Mouse (Mus musculus) forebrain, embryonic 10.5 days (tissue): ENCODE results near the gene Snx29. TPM values are rescaled to one million over a fixed set of nuclear protein-coding genes. Genes with fewer than 3 reads are reported as not detected.

Source experiments
- DNase-seq: peaks from one replicate; pipeline ENCODE4 v3.0.0-alpha.2; 2017; ENCODE audit warnings: low spot score; ENCODE audit errors: extremely low spot score
- H3K27ac ChIP-seq: fragments of 300-500 bp; sonication (generic); 2 replicates; pipeline ENCODE4 v1.5.1; 2016; ENCODE audit warnings: mild to moderate bottlenecking
- H3K27me3 ChIP-seq: fragments of 300-500 bp; sonication (generic); 2 replicates; pipeline ENCODE4 v1.6.1; 2016; ENCODE audit warnings: mild to moderate bottlenecking; ENCODE audit not compliant: poor library complexity, severe bottlenecking
- H3K36me3 ChIP-seq: fragments of 300-500 bp; sonication (generic); replicated peaks from 2 replicates; pipeline ENCODE4 v1.6.1; 2016; ENCODE audit warnings: mild to moderate bottlenecking, moderate library complexity
- H3K4me1 ChIP-seq: fragments of 300-500 bp; sonication (generic); 2 replicates; pipeline ENCODE4 v1.6.1; 2016
- H3K4me3 ChIP-seq: fragments of 300-500 bp; sonication (generic); 2 replicates; pipeline ENCODE4 v1.5.1; 2016; ENCODE audit warnings: mild to moderate bottlenecking, moderate library complexity
- H3K9me3 ChIP-seq: fragments of 300-500 bp; sonication (generic); 2 replicates; pipeline ENCODE4 v1.6.1; 2016; ENCODE audit warnings: mild to moderate bottlenecking, moderate library complexity
- WGBS: fragments of 180-500 bp; shearing (Covaris S2); methylation state at CpG from one replicate; pipeline ENCODE4 v1.1.7; 2016; 5-methylcytosine and 5-hydroxymethylcytosine counted together
- polyA plus RNA-seq: library from polyadenylated mRNA; unstranded; fragments of >200 nt; fragmentation: Nextera tagmentation; extraction: Ambion mirVana; gene quantifications from 2 replicates; pipeline ENCODE4 v1.2.1, GENCODE M21; 2016

The Snx29 gene
- polyA plus RNA-seq, 1 experiment from 2014 or later = 9.8 TPM

DNA sequence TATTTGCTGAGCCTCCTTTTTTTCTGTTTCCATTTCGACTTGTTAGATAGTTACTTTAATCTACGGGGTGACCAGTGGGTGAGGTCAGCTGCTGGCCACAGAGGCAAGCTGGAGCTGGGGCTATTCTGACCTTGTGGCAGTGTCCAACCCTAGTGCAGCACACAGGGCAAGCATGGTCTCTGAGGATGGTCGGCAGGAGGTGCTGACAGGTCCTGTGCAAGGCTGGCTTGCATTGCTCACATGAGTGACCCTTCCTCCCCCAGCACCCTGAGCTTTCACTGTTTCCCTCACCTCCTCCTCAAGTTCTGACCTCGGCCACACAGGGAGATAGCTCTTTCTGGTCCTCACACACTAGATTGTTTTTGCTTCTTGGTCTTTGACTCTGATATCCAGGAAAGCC lies 46.5 kb downstream of the Snx29 start:
- Histone ChIP-seq H3K4me3 (no peak overlapping the region), H3K9me3 (no peaks in the 10 kb centered on the region), H3K27me3 (no peaks in the 10 kb centered on the region), H3K4me1 (peaks cover 14% of the 10 kb centered on the region), H3K36me3 (no peaks in the 10 kb centered on the region), H3K27ac (peak overlapping the region; percentile 44)
- 50% methylated on average over 4 of the region's 4 CpGs for WGBS
- no peak for DNase-seq

DNA sequence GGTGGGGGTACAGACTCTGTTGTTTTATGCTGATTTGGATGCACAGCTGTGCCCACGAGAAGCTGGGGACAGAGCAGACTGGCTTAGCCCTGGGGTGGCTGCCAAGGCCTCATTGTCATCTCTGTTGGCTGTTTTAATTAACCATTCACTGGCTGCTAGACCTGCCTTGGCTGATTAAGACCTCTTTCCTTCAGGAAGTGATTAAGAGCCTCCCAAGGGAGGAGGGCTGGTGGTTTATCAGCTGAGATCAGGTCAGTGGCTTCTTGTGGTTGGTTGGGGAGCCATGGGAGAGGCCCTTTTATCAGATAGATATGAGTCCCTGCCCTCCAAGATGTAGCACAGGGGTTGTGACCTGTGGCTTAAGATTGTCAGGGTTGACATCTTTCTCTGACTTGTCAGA lies 46.9 kb downstream of the Snx29 start:
- Histone ChIP-seq H3K4me3 (no peak overlapping the region), H3K4me1 (peaks cover 14% of the 10 kb centered on the region), H3K27me3 (no peaks in the 10 kb centered on the region), H3K9me3 (no peaks in the 10 kb centered on the region), H3K36me3 (no peaks in the 10 kb centered on the region), H3K27ac (peak overlapping the region; percentile 44)
- WGBS = 3% methylated on average over 1 of the region's 1 CpGs
- DNase-seq = no peak

DNA sequence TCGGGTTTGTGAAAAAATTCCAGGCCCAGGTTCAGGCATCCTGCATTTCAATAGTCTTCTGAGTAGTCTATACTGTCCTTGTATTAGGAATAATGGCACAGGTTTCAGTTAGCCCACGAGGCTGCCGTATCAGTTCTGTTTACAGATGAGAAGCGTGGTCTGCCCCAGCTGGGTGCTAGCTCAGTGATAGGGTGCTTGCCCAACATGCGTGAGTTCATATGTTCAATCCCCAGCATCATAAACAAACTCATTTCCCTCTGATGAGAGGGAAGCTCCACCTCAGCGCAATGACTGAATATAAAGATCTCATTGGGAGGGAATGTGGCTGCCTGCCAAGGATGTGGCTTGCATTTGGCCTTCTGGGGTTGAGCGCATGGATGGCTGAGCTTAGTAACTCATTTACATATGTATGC lies 47.4 kb downstream of the Snx29 start:
- Histone ChIP-seq H3K36me3 (no peaks in the 10 kb centered on the region), H3K27ac (no peak overlapping the region), H3K27me3 (no peaks in the 10 kb centered on the region), H3K9me3 (no peaks in the 10 kb centered on the region), H3K4me1 (peaks cover 14% of the 10 kb centered on the region), H3K4me3 (no peak overlapping the region)
- 80% methylated on average over 7 of the region's 7 CpGs for WGBS
- DNase-seq = no peak

DNA sequence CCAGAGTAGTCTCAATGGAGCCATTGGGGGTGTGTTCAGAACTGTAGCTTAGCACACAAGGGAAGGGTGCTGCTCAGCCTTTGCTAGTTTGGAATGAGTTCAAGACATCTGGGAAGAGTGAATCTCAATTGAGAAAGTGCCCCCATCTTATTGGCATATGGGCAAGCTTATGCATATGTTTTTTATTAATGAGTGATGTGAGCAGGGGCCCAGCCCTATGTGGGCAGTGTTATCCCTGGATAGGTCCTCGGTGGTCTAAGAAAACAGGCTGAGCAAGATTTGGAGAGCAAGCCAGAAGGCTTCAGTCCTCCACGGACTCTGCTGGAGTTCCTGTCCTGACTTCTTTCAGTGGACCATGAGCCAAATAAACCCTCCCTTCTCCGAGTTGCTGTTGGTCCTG lies 56.6 kb downstream of the Snx29 start:
- Histone ChIP-seq H3K9me3 (no peaks in the 10 kb centered on the region), H3K36me3 (no peaks in the 10 kb centered on the region)
- WGBS = 79% methylated on average over 3 of the region's 3 CpGs

DNA sequence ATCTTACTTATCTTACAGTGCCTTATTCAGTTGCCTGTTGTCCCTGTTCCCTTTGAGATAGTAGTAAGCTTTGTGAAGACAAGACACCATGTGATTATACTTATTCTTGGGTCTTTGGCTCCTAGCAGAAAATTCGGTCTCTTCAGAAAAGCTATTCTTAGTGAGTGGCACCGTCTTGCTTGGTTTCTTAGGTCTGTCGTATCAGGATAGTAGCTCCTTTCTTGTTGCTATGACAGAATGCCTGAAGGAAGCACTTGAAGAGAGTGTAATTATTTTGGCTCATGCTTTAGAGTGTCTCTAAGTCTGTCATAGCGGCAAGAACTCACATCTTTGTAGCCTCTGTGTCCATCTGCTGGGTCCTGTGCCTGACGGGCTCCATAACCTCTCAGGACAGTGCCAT lies 57.3 kb downstream of the Snx29 start:
- H3K4me1 ChIP-seq = 0 out of 2 replicates have a peak, but pooled peaks cover 1% of the 10 kb centered on the region
- WGBS = 93% methylated on average over 5 of the region's 5 CpGs
- H3K27ac ChIP-seq = no peak overlapping the region
- no peak for DNase-seq
- no peak overlapping the region for H3K4me3 ChIP-seq
- no peaks in the 10 kb centered on the region for H3K27me3 ChIP-seq
- H3K9me3 ChIP-seq = no peaks in the 10 kb centered on the region
- no peaks in the 10 kb centered on the region for H3K36me3 ChIP-seq

More for the DNA sequence above, 56.6 kb downstream of the Snx29 start:
- no peaks in the 10 kb centered on the region for H3K4me1 ChIP-seq
- H3K27me3 ChIP-seq = no peaks in the 10 kb centered on the region
- no peak overlapping the region for H3K4me3 ChIP-seq
- H3K27ac ChIP-seq = no peak overlapping the region
- DNase-seq = no peak

DNA sequence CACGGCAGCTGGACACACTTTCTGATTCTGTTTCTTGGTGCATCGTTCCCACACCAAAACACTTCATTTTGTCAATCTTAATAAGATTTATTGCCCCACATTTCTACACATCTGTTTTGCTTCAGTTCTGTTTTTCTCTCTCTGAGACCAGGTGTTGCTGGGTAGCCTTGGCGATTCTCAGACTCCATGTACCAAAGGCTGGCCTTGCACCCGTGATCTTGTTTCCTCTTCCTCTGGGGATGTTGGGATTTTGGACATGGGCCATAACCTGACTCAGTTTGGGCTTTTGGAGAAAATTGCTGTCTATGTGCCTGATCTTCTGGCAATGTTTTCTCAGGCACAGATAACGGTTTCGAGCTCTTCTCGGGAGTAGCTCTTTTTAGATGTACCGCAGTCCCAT lies 58.2 kb downstream of the Snx29 start:
- DNase-seq = no peak
- Histone ChIP-seq H3K27me3 (no peaks in the 10 kb centered on the region), H3K4me1 (0 out of 2 replicates have a peak, but pooled peaks cover 3% of the 10 kb centered on the region), H3K36me3 (no peaks in the 10 kb centered on the region), H3K9me3 (no peaks in the 10 kb centered on the region), H3K27ac (no peak overlapping the region), H3K4me3 (no peak overlapping the region)
- 89% methylated on average over 8 of the region's 8 CpGs for WGBS

DNA sequence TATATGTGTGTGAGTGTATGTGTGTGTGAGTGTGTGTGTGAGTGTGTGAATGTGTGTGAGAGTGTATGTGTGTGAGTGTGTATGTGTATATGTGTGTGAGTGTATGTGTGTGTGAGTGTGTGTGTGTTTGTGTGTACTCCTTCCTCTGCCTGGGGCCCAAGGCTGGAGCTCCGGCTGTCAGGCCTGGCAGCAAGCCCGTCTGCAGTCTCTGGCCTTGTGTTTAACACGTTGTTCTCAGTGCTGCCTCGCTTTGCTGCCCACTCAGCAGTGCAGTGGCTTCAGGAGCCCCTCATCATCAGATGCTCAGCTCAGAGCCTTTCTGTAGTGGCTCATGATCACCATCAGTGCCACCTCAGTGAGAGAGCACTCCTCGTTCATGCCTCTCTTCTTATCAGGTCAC lies 61.7 kb downstream of the Snx29 start:
- Histone ChIP-seq H3K9me3 (no peaks in the 10 kb centered on the region), H3K27ac (no peak overlapping the region)
- 83% methylated on average over 5 of the region's 5 CpGs for WGBS

DNA sequence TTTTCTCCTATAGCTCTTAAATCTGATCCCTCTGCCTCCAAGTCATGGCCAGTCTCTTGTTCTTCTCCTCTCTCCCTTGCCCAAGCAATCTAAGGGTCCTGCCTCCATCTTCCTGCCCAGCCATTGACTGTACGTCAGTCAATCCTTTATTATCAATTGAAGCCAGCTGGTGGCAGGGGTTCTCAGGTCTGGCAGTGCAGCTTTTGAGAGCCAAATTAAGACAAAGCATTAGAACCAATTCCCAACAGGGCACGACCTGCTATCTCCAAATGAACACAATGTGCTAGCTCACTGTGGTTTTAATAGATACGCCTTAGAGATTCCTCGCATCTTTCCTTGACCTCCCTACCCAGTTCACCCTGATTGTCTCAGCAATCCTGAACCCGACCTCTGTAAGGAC lies 62.4 kb downstream of the Snx29 start:
- H3K4me1 ChIP-seq = 0 out of 2 replicates have a peak, but pooled peaks cover 3% of the 10 kb centered on the region
- H3K27ac ChIP-seq = no peak overlapping the region
- H3K27me3 ChIP-seq = no peaks in the 10 kb centered on the region
- WGBS = 70% methylated on average over 5 of the region's 5 CpGs
- DNase-seq = no peak
- H3K36me3 ChIP-seq = no peaks in the 10 kb centered on the region
- no peaks in the 10 kb centered on the region for H3K9me3 ChIP-seq
- H3K4me3 ChIP-seq = no peak overlapping the region

More for the DNA sequence above, 61.7 kb downstream of the Snx29 start:
- Histone ChIP-seq H3K4me3 (no peak overlapping the region), H3K4me1 (0 out of 2 replicates have a peak, but pooled peaks cover 3% of the 10 kb centered on the region), H3K27me3 (no peaks in the 10 kb centered on the region), H3K36me3 (no peaks in the 10 kb centered on the region)
- DNase-seq = no peak

DNA sequence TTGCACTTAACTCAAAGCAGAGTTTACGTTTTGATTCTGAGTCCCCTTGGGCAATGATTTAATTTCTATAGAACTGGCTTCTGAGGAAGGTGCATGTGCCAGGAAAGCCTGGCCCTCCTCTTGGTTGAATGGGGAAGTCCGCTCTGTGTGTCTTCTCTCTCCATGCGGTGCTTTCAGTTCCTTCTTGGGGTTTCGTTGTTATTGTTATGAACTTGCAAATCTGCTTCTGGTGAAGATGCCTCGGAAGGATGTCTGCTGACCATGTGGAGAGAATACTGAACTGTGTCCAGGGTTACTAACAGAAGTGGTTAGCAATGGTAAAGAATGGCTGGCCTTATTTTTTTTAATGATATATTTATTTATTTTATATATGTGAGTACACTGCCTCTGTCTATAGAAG lies 63.1 kb downstream of the Snx29 start:
- Histone ChIP-seq H3K4me3 (no peak overlapping the region), H3K27ac (no peak overlapping the region), H3K9me3 (no peaks in the 10 kb centered on the region), H3K27me3 (no peaks in the 10 kb centered on the region), H3K4me1 (0 out of 2 replicates have a peak, but pooled peaks cover 3% of the 10 kb centered on the region), H3K36me3 (no peaks in the 10 kb centered on the region)
- WGBS = 93% methylated on average over 5 of the region's 5 CpGs
- DNase-seq = no peak

DNA sequence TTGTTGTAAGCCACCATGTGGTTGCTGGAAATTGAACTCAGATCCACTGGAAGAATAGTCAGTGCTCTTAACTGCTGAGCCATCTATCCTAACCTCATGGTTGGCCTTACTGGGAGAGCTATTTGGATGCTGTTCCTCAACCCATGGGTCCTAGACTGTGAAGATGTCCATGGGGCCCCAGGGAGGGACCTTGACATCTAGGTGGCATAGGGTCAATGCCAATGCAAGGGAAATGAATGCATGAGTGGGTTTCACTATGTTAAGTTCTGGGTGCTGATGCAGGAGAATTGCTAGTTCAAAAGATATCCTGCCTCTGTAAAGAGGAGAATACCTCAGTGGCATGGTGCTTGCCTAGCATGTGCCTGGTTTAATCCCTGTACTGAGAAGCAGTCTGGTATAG lies 63.5 kb downstream of the Snx29 start:
- Histone ChIP-seq H3K4me3 (no peak overlapping the region), H3K27me3 (no peaks in the 10 kb centered on the region), H3K9me3 (no peaks in the 10 kb centered on the region), H3K4me1 (0 out of 2 replicates have a peak, but pooled peaks cover 3% of the 10 kb centered on the region), H3K36me3 (no peaks in the 10 kb centered on the region), H3K27ac (no peak overlapping the region)
- DNase-seq = no peak

DNA sequence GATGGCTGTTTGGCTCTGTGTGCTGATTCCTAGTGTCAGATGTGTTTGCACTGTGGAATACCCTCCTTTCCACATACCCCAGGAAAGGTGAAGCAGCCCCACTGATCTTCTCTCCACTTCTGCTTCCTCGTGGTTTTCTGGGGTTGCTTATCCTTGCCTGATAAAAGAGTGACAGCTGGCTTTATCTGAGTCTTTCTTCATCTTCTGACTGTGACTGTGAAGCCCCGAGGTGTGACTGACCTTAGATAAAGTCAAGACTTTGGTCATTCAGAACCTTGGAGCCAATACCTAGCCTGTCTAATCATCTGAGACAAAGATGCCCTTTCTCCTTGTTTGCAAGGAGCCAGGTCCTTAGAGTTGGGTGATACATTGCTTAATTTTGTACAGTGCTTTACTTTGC lies 65.4 kb downstream of the Snx29 start:
- 0 out of 2 replicates have a peak, but pooled peaks cover 3% of the 10 kb centered on the region for H3K4me1 ChIP-seq
- no peaks in the 10 kb centered on the region for H3K36me3 ChIP-seq
- H3K9me3 ChIP-seq = no peaks in the 10 kb centered on the region
- H3K27me3 ChIP-seq = no peaks in the 10 kb centered on the region
- no peak overlapping the region for H3K4me3 ChIP-seq
- WGBS = 65% methylated on average over 2 of the region's 2 CpGs
- H3K27ac ChIP-seq = no peak overlapping the region
- DNase-seq = no peak

DNA sequence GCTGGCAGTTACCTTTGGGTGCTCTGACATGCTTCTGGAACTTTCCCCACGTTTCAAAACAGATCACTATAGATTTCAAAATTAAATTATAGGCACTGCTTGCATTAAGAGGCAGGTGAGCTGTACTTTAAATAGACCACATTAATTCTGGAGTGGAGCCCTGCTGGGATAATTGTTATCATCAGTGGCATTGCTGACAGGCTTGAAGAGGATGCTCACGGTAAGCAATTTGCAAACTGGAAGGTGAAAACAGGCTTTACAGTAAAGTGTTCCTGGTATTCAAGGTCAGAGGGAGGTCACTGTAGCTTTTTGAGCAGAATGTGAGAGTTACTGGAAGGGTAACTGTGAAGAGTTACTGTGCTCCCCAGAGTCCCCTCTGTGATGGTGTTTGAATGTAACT lies 66.6 kb downstream of the Snx29 start:
- no peak for DNase-seq
- Histone ChIP-seq H3K4me3 (no peak overlapping the region), H3K27me3 (no peaks in the 10 kb centered on the region), H3K36me3 (no peaks in the 10 kb centered on the region), H3K4me1 (0 out of 2 replicates have a peak, but pooled peaks cover 3% of the 10 kb centered on the region), H3K9me3 (no peaks in the 10 kb centered on the region), H3K27ac (no peak overlapping the region)
- 54% methylated on average over 2 of the region's 2 CpGs for WGBS

DNA sequence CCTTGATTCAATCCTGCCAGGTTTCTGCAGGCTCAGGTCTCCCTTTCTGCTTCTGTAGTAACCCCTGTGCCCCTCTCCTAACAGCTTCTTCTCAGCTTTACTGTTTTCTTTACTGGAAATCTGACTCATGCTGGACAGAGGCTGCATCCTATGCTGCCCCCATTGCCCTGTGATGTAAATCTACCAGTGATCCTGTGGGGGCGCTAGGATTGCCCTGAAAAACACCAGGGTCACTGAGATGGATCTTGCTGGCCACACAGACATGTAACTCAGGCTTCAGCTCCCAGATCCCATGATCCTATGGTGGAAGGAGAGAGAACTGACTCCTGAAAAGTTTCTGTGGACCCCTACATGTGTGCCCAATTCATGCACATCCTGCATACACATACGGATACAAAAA lies 73.9 kb downstream of the Snx29 start:
- H3K4me1 ChIP-seq = no peaks in the 10 kb centered on the region
- DNase-seq = no peak
- H3K36me3 ChIP-seq = no peaks in the 10 kb centered on the region
- H3K27ac ChIP-seq = no peak overlapping the region
- no peaks in the 10 kb centered on the region for H3K9me3 ChIP-seq
- 58% methylated on average over 2 of the region's 2 CpGs for WGBS
- H3K4me3 ChIP-seq = no peak overlapping the region
- no peaks in the 10 kb centered on the region for H3K27me3 ChIP-seq

DNA sequence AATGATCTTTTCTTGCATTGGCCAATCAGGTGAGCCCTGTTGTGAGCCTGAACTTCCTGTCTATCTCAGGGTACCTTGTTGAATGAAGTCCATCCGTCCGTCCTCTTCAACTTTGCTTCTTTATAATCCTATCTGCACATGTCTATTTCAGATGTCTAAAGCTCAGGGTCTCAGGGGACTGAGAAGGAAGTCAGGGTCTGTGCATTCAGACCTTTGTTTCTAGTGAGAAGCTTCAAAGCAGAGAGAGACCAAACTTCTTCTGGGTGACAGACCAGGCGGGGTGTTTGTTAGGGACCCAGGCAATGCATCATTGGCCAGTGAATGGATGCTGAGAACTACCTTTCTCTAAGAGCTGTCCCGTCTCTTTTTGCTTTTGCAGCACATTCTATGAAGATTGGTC lies 76.7 kb downstream of the Snx29 start:
- H3K4me3 ChIP-seq = no peak overlapping the region
- no peak for DNase-seq
- no peaks in the 10 kb centered on the region for H3K9me3 ChIP-seq
- no peak overlapping the region for H3K27ac ChIP-seq
- WGBS = 91% methylated on average over 4 of the region's 4 CpGs
- H3K36me3 ChIP-seq = peaks cover 4% of the 10 kb centered on the region; the same call in 1 of the 2 replicates
- H3K4me1 ChIP-seq = no peaks in the 10 kb centered on the region
- no peaks in the 10 kb centered on the region for H3K27me3 ChIP-seq
